Mouse (Mus musculus): Measurements from ENCODE around the gene Grk3. TPM values are rescaled to one million over a fixed set of nuclear protein-coding genes. Genes with fewer than 3 reads are reported as not detected.

Grk3 gene
- polyA plus RNA-seq, 2 experiments = 7.5 to 13.1 TPM

DNA sequence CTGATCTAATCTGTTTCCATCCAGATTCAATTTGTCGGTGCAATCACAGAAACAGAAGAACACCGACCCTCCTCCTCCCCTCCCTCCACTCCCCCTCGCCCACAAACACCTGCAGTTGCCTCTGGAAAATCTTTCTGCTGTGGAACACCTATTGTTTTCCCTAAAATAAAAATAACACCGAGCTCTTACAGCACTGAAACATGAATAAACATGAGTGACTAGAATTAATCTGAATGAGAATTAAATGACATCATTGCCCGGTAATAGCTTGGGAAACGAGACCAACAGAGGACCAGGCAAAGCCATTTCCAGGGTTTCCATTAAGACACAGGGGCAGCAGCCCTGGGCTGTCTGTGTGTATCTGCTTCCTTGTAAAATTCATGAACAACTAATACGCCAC lies 73.3 kb downstream of the Grk3 start:
- no peak overlapping the region for H3K9ac ChIP-seq (ENCODE audit: low read depth, low read length, severe bottlenecking)
- ATAC-seq (ENCODE audit: low FRiP score, low read depth) = no peak
- H3K9me3 ChIP-seq (ENCODE audit: control insufficient read depth, low read length) = 0 out of 2 replicates have a peak, but pooled peaks cover 3% of the 10 kb centered on the region
- peaks cover 10% of the 10 kb centered on the region for H3K4me1 ChIP-seq (ENCODE audit: control insufficient read depth, insufficient read depth, low read length)
- DNase-seq (ENCODE audit: low spot score) = no peak
- H3K27ac ChIP-seq (replicated peaks; ENCODE audit: low read depth, low read length) = no peak overlapping the region
- peaks cover 11% of the 10 kb centered on the region; the same call in 1 of the 2 replicates for H3K36me3 ChIP-seq (ENCODE audit: control insufficient read depth, insufficient read depth, low read length)
- H3K4me3 ChIP-seq (replicated peaks; ENCODE audit: low read length) = no peak overlapping the region
- 51% methylated on average over 7 of the region's 7 CpGs for WGBS
- no peaks in the 10 kb centered on the region for H3K27me3 ChIP-seq (ENCODE audit: control insufficient read depth, insufficient read depth, low read length)
- no peak overlapping the region for H3K4me2 ChIP-seq (replicated peaks; ENCODE audit: low read depth, low read length, severe bottlenecking)
- no peak for TF ChIP-seq POLR2A (IDR thresholded peaks at IDR 0.05; ENCODE audit: borderline replicate concordance, extremely low read depth, insufficient read depth, insufficient read length)

- ATAC-seq (ENCODE audit: low FRiP score, low read depth) (no peak), DNase-seq (ENCODE audit: low spot score) (no peak)
- Histone ChIP-seq H3K4me3 (replicated peaks; ENCODE audit: low read length) (no peak overlapping the region), H3K36me3 (ENCODE audit: control insufficient read depth, insufficient read depth, low read length) (peaks cover 12% of the 10 kb centered on the region; the same call in 1 of the 2 replicates), H3K9me3 (ENCODE audit: control insufficient read depth, low read length) (0 out of 2 replicates have a peak, but pooled peaks cover 3% of the 10 kb centered on the region), H3K27me3 (ENCODE audit: control insufficient read depth, insufficient read depth, low read length) (no peaks in the 10 kb centered on the region), H3K9ac (ENCODE audit: low read depth, low read length, severe bottlenecking) (no peak overlapping the region), H3K4me2 (replicated peaks; ENCODE audit: low read depth, low read length, severe bottlenecking) (no peak overlapping the region), H3K27ac (replicated peaks; ENCODE audit: low read depth, low read length) (no peak overlapping the region), H3K4me1 (ENCODE audit: control insufficient read depth, insufficient read depth, low read length) (peaks cover 5% of the 10 kb centered on the region; the same call in 1 of the 2 replicates)
- 88% methylated on average over 12 of the region's 12 CpGs for WGBS
- TF ChIP-seq POLR2A (IDR thresholded peaks at IDR 0.05; ENCODE audit: borderline replicate concordance, extremely low read depth, insufficient read depth, insufficient read length) = no peak
Observed at GRCm38 (mm10) chr5:112941001-112941400, 74.6 kb downstream of the Grk3 start.

DNA sequence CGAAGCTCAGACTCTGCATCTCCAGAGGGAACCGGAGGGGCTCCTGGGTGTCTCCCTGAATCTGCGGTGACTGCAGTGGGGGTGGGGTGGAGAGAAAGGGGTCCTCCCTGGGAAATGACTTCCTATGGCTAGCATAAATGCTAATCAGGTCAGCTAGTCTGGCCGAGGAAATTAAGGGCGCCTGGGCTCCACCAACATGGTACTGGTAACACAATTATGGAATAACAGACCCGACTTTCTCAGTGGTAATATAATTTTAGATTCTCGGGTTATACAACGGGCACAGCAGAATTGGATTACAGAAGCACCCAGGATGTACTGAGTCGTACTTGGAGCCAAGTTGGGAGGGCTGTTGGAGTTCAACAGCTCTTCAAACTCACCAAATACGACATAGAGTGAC lies 79.0 kb downstream of the Grk3 start:
- Histone ChIP-seq H3K4me2 (replicated peaks; ENCODE audit: low read depth, low read length, severe bottlenecking) (no peak overlapping the region), H3K4me3 (replicated peaks; ENCODE audit: low read length) (no peak overlapping the region), H3K9ac (ENCODE audit: low read depth, low read length, severe bottlenecking) (no peak overlapping the region), H3K27ac (replicated peaks; ENCODE audit: low read depth, low read length) (no peak overlapping the region), H3K27me3 (ENCODE audit: control insufficient read depth, insufficient read depth, low read length) (no peaks in the 10 kb centered on the region), H3K9me3 (ENCODE audit: control insufficient read depth, low read length) (0 out of 2 replicates have a peak, but pooled peaks cover 3% of the 10 kb centered on the region), H3K4me1 (ENCODE audit: control insufficient read depth, insufficient read depth, low read length) (peaks cover 6% of the 10 kb centered on the region; the same call in 1 of the 2 replicates), H3K36me3 (ENCODE audit: control insufficient read depth, insufficient read depth, low read length) (peaks cover 12% of the 10 kb centered on the region)
- ATAC-seq (ENCODE audit: low FRiP score, low read depth) = no peak
- 79% methylated on average over 10 of the region's 10 CpGs for WGBS
- TF ChIP-seq POLR2A (IDR thresholded peaks at IDR 0.05; ENCODE audit: borderline replicate concordance, extremely low read depth, insufficient read depth, insufficient read length) = no peak
- DNase-seq (ENCODE audit: low spot score) = no peak

GRCm38 (mm10) chr5:112935436-112935835 lies 80.2 kb downstream of the Grk3 start:
- no peak for TF ChIP-seq POLR2A (IDR thresholded peaks at IDR 0.05; ENCODE audit: borderline replicate concordance, extremely low read depth, insufficient read depth, insufficient read length)
- ATAC-seq (ENCODE audit: low FRiP score, low read depth) (no peak), DNase-seq (ENCODE audit: low spot score) (no peak)
- Histone ChIP-seq H3K9ac (ENCODE audit: low read depth, low read length, severe bottlenecking) (no peak overlapping the region), H3K4me2 (replicated peaks; ENCODE audit: low read depth, low read length, severe bottlenecking) (no peak overlapping the region), H3K27me3 (ENCODE audit: control insufficient read depth, insufficient read depth, low read length) (no peaks in the 10 kb centered on the region), H3K4me1 (ENCODE audit: control insufficient read depth, insufficient read depth, low read length) (peaks cover 6% of the 10 kb centered on the region; the same call in 1 of the 2 replicates), H3K36me3 (ENCODE audit: control insufficient read depth, insufficient read depth, low read length) (peaks cover 7% of the 10 kb centered on the region), H3K9me3 (ENCODE audit: control insufficient read depth, low read length) (no peaks in the 10 kb centered on the region), H3K27ac (replicated peaks; ENCODE audit: low read depth, low read length) (no peak overlapping the region), H3K4me3 (replicated peaks; ENCODE audit: low read length) (no peak overlapping the region)
- WGBS = 91% methylated on average over 8 of the region's 8 CpGs

DNA sequence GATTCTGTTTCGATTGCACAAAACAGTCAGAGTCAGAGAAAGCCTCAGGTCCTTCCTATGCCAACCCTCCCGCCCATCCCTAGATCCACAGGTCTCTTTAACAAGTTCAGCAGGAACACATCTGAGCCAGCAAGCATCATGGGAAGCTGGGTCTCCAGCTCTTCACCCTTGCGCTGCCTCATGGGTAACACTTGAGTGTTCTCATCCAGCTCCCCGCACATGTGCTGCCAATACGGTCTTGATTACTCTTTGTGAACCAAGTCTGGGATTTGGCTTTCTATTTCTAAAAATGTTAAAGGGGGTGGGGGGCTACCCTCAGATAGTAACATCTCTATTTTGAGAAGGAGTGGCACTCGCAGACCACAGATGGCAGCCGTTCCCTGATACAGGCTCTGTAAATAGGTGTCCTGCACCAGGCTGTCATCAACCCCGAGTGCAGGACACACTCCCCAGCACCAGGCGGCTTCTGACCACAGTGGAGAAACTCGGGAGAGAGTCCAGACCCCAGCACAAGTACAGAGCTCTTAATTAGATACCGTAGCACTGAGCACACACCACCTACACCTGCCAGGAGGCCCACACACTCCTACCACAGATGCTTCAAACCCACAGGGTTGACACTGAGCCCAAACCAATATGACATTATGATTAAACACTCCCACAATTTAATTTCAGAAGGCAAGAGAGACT lies 82.6 kb downstream of the Grk3 start:
- H3K9ac ChIP-seq (ENCODE audit: low read depth, low read length, severe bottlenecking) = no peak overlapping the region
- no peak overlapping the region for H3K4me3 ChIP-seq (replicated peaks; ENCODE audit: low read length)
- DNase-seq (ENCODE audit: low spot score) (no peak), ATAC-seq (ENCODE audit: low FRiP score, low read depth) (no peak)
- H3K4me2 ChIP-seq (replicated peaks; ENCODE audit: low read depth, low read length, severe bottlenecking) = no peak overlapping the region
- TF ChIP-seq POLR2A (IDR thresholded peaks at IDR 0.05; ENCODE audit: borderline replicate concordance, extremely low read depth, insufficient read depth, insufficient read length) = no peak
- H3K9me3 ChIP-seq (ENCODE audit: control insufficient read depth, low read length) = no peaks in the 10 kb centered on the region
- H3K27ac ChIP-seq (replicated peaks; ENCODE audit: low read depth, low read length) = no peak overlapping the region
- WGBS = 58% methylated on average over 11 of the region's 11 CpGs
- H3K4me1 ChIP-seq (ENCODE audit: control insufficient read depth, insufficient read depth, low read length) = peaks cover 6% of the 10 kb centered on the region
- H3K36me3 ChIP-seq (ENCODE audit: control insufficient read depth, insufficient read depth, low read length) = peaks cover 10% of the 10 kb centered on the region
- H3K27me3 ChIP-seq (ENCODE audit: control insufficient read depth, insufficient read depth, low read length) = no peaks in the 10 kb centered on the region
